Mouse (Mus musculus): ENCODE measurements around the gene Pheta2.

- TF ChIP-seq NELFE (IDR thresholded peaks at IDR 0.05; ENCODE audit: low read depth, low read length) = no peak
- TF ChIP-seq ZNF384 (IDR thresholded peaks at IDR 0.05; ENCODE audit: low read depth, low read length) = no peak
- TF ChIP-seq MAX (IDR thresholded peaks at IDR 0.05; ENCODE audit: low read length) = no peak
- no peak for TF ChIP-seq EP300 (IDR thresholded peaks at IDR 0.05; ENCODE audit: low read length)
- TF ChIP-seq POLR2A (IDR thresholded peaks at IDR 0.05; ENCODE audit: low read depth, low read length) = no peak
- no peak for TF ChIP-seq CTCF (conservative IDR thresholded peaks at IDR 0.05 in 1 of 2, IDR thresholded peaks at IDR 0.05 in 1 of 2; ENCODE audit: low read depth in 2 of 2, low read length in 2 of 2)
- no peak for TF ChIP-seq ETS1 (conservative IDR thresholded peaks at IDR 0.05; ENCODE audit: low read depth, low read length)
- no peak for TF ChIP-seq JUND (conservative IDR thresholded peaks at IDR 0.05; ENCODE audit: low read depth, low read length)
- TF ChIP-seq MAFK (IDR thresholded peaks at IDR 0.05; ENCODE audit: insufficient replicate concordance, low read length) = no peak
- no peak for TF ChIP-seq MXI1 (IDR thresholded peaks at IDR 0.05; ENCODE audit: low read depth, low read length)
Observed at GRCm38 (mm10) chr15:82353078-82353744, 14.5 kb downstream of the Pheta2 start.
